Mouse (Mus musculus): Measurements from ENCODE around the gene Cphx3. TPM values are rescaled to one million over a fixed set of nuclear protein-coding genes. Genes with fewer than 3 reads are reported as not detected.
"Not testable (repeated sequence)": the region's sequence is repeated elsewhere in the genome, so short reads cannot be mapped to it uniquely, and the experiment has no call there.

Cphx3 gene
- polyA plus RNA-seq, 1 experiment, result not detected

DNA sequence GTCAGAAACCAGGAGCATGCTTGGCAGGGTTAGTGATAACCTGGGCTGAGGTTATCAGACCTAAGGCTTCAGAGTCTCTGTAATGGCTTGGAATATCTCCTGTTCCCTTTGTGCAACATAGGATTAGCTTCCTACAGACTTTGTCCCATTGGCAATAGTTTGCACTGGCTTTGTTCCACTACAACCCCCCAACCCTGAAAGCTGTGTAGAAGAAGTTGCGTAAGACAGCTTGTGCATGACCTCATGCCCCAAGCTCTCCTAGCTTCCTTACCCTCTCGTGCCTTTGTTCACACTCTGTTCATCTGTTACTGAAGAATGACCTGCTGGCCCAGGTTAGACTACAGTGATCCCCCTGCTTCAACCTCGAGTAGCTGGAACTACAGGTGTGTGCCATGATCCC lies 15.5 kb downstream of the Cphx3 start:
- not testable (repeated sequence) for H3K4me1 ChIP-seq (ENCODE audit: control insufficient read depth, insufficient read depth, low read length); H3K4me3 ChIP-seq (replicated peaks; ENCODE audit: control insufficient read depth, low read depth, low read length); H3K27ac ChIP-seq (ENCODE audit: control insufficient read depth, insufficient read depth, low read depth, low read length, poor library complexity)
- no CpG with 5 or more reads among the region's 3 CpGs for WGBS

DNA sequence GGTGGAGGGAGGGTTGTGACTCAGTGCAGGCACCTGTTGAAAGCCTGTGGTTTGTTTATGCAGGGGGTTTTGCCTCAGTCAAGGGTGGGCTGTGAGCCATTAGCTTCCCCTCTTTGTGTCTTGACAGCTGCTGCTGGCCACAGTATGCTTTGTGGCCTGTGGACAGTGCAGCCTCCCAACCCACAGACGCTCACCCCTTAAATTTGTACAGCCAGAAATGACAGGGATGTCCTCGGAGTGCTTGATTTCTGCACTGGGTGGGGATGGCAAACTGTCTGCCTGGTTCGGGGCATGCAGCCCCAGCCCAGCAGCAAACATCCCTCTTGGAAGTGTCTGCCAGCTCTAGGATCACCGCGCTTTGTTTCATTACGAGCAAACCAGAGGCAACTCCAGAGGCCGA lies 36.1 kb downstream of the Cphx3 start, which contains the start of gene Duxbl2:
Gene Duxbl2, plus strand, starts transcription at position 200 of the 400 bp plus-strand sequence.
- no CpG with 5 or more reads among the region's 7 CpGs for WGBS
- H3K4me1 ChIP-seq (ENCODE audit: control insufficient read depth, insufficient read depth, low read length); H3K4me3 ChIP-seq (replicated peaks; ENCODE audit: control insufficient read depth, low read depth, low read length); H3K27ac ChIP-seq (ENCODE audit: control insufficient read depth, insufficient read depth, low read depth, low read length, poor library complexity): not testable (repeated sequence)

DNA sequence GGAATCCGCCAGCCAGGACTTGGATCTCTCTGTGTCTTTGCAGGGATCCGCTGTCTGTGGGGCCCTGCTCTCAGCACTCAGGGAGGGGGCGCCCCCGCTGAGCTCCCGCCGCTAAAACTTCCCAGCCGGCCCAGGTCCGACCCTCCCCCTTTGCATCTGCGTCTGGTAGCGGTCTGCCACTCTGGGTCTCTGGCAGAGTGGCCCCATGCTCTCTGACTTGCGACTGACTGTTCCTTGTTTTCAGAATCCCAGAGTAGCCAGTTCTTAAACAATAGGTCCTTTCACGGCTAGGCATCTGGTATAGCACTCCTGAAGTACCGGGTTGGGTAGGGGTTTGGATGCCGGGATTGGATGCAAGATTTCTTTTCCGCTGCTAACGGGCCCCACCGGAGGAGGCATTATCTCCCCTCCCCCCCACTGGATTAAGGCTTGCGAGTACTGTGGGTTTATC lies 36.5 kb downstream of the Cphx3 start:
- not testable (repeated sequence) for H3K27ac ChIP-seq (ENCODE audit: control insufficient read depth, insufficient read depth, low read depth, low read length, poor library complexity); H3K4me3 ChIP-seq (replicated peaks; ENCODE audit: control insufficient read depth, low read depth, low read length); H3K4me1 ChIP-seq (ENCODE audit: control insufficient read depth, insufficient read depth, low read length)
- no CpG with 5 or more reads among the region's 18 CpGs for WGBS

DNA sequence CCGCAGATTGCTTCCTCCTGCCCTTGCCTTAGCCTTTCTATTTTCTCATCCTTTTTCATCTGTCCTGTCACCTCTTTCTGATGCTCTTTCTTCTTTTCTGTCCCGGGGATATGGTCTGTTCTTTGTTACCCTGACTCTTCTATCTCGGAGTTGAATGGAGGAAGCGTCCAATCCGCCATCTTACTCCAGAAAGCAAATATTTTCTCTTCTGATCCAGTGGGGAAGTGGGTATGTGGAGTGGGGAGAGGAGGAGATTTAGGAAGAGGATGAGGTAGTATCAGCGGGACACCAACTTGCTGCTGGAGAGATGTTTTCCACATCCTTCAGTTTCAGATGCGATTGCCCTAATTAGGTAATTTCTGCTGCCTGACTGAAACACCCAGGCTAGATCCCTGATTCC lies 37.0 kb downstream of the Cphx3 start:
- not testable (repeated sequence) for H3K27ac ChIP-seq (ENCODE audit: control insufficient read depth, insufficient read depth, low read depth, low read length, poor library complexity); H3K4me1 ChIP-seq (ENCODE audit: control insufficient read depth, insufficient read depth, low read length); H3K4me3 ChIP-seq (replicated peaks; ENCODE audit: control insufficient read depth, low read depth, low read length)
- no CpG with 5 or more reads among the region's 7 CpGs for WGBS

DNA sequence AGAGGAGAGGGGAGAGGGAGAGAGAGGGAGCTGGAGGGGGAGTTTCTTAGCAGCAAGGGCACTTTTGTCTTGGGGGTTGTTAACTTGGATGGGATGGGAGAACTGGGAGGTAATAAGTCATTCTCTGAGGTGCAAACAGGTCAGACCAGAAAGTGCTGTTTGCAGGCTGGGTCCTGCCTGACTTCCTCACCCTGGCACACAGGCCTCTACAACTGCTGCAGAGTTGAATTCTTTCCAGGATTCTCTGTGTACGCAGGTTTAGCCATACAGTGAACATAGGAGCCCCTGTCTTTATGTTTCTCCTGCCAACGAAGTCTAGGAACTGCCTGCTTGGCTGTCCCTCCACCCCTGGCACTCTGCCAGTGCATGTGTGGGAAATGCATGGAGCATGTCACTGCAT lies 65.0 kb downstream of the Cphx3 start:
- WGBS, result no CpG with 5 or more reads among the region's 2 CpGs
- H3K27ac ChIP-seq (ENCODE audit: control insufficient read depth, insufficient read depth, low read depth, low read length, poor library complexity); H3K4me3 ChIP-seq (replicated peaks; ENCODE audit: control insufficient read depth, low read depth, low read length); H3K4me1 ChIP-seq (ENCODE audit: control insufficient read depth, insufficient read depth, low read length): not testable (repeated sequence)

DNA sequence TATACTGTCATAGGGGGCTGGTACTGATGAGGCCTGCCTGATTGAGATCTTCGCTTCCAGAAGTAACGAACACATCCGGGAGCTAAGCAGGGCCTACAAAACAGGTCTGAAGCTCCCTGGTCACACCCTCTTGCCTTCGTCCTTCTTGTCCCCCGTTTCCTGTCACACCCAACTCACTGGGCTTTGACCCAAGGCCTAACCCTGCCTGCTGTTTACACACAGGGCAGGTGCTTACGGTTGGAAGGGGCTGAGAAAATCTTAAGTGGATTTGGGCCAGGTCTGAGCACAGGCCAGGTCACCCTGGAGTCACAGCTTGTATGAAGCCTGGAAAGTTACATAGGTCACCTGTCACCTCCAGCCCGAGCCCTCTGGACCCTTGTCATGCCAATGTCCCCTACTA lies 73.9 kb downstream of the Cphx3 start:
- WGBS, result no CpG with 5 or more reads among the region's 7 CpGs
- H3K27ac ChIP-seq (ENCODE audit: control insufficient read depth, insufficient read depth, low read depth, low read length, poor library complexity); H3K4me3 ChIP-seq (replicated peaks; ENCODE audit: control insufficient read depth, low read depth, low read length); H3K4me1 ChIP-seq (ENCODE audit: control insufficient read depth, insufficient read depth, low read length): not testable (repeated sequence)

DNA sequence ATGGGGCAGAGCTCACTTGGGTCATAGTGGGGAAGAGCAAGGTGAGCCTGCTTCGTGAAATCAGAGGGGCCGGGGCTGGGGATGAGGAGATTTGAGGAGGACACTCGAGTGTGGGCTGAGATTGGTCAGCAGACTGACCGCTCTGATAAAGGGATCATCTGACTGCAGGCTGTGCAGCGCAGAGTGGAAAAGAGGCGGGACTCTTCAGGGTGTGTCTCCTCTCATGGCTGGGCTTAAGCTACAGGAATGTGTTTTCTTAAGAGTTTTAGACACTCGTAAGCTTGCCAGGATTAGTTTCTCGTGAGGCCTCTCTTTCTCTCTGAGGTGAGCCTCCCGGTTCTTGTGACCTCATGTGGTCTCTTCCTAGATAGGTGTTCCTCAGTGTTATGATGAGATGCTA lies 79.1 kb downstream of the Cphx3 start:
- H3K4me3 ChIP-seq (replicated peaks; ENCODE audit: control insufficient read depth, low read depth, low read length); H3K27ac ChIP-seq (ENCODE audit: control insufficient read depth, insufficient read depth, low read depth, low read length, poor library complexity); H3K4me1 ChIP-seq (ENCODE audit: control insufficient read depth, insufficient read depth, low read length): not testable (repeated sequence)
- WGBS, result no CpG with 5 or more reads among the region's 9 CpGs

DNA sequence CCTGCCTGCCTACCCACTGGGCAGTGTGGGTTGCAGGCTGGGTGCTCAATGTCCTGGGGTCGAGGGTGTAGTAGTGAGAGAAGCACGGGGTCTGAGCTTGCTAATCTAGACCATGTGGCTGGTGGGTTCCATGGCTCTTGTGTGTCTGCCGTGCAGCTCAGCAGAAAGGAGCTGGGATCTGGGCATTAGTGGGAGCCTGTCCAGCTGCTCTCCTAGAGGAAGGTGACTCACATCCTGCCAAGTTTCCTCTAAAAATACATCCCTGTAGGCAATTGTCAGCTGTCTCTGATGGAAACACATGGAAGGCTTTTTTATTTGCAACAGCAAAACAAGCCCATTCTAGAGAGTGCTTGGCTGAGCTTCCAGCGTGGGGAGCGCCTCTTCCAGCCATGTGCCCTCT lies 80.3 kb downstream of the Cphx3 start:
- H3K27ac ChIP-seq (ENCODE audit: control insufficient read depth, insufficient read depth, low read depth, low read length, poor library complexity); H3K4me1 ChIP-seq (ENCODE audit: control insufficient read depth, insufficient read depth, low read length); H3K4me3 ChIP-seq (replicated peaks; ENCODE audit: control insufficient read depth, low read depth, low read length): not testable (repeated sequence)
- WGBS, result no CpG with 5 or more reads among the region's 5 CpGs

DNA sequence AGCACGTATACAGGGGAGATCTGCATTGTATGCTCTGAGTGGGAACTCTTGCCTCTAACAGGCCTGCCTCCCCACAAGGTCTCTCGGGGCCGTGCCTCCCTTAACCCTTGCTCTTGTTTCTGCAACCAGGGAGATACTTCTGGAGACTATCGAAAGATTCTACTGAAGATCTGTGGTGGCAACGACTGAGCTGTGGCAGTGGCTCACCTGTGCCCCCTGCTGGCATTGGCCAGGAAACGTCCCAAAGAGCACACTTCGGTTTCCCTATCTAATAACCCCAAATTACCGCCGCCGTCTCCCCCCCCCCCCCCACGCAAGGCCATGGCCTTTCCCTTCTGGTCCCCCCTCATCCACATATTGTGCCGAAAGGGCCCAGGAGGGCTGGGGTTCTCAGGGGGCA lies 83.2 kb downstream of the Cphx3 start:
- not testable (repeated sequence) for H3K4me3 ChIP-seq (replicated peaks; ENCODE audit: control insufficient read depth, low read depth, low read length); H3K27ac ChIP-seq (ENCODE audit: control insufficient read depth, insufficient read depth, low read depth, low read length, poor library complexity); H3K4me1 ChIP-seq (ENCODE audit: control insufficient read depth, insufficient read depth, low read length)
- WGBS, result no CpG with 5 or more reads among the region's 12 CpGs

DNA sequence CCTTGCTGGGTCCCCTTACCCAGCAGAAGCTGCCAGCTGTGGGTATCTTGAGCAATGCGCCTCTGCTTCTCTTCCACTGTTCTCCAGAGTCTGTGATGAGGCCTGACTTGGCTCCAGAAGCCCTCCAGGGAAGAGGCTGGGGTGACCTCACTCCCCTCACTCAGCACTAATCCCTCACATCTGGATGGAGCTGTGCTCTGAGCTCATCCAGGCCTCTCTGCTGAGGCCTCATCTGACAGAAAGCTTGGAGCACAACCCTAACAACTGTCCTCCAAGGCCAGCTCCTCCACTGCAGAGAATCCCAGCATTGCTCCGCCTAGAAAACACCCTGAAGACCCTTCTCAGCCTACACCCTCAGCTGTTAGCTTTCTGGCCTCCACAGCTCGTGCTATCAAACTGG lies 91.9 kb downstream of the Cphx3 start:
- no CpG with 5 or more reads among the region's 3 CpGs for WGBS
- not testable (repeated sequence) for H3K27ac ChIP-seq (ENCODE audit: control insufficient read depth, insufficient read depth, low read depth, low read length, poor library complexity); H3K4me1 ChIP-seq (ENCODE audit: control insufficient read depth, insufficient read depth, low read length); H3K4me3 ChIP-seq (replicated peaks; ENCODE audit: control insufficient read depth, low read depth, low read length)

DNA sequence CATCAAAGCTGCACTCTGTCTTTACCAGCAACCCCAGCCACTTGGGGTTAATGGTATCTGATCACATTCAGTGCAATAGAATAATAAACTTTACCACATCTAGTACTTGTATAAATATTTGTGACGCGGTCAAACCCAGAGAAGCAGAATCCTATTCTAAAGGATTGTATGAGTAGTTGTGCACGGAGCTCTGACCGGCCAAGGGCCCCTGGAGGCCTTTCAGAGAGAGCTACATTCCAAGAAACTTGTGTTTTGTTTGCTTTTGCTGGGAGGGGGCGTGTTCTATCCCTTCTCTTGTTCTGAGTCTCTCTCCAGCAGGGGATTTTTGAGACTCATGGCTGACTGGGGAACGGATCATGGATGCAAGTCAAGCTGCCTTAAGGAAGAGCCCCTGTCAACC lies 92.9 kb downstream of the Cphx3 start:
- H3K27ac ChIP-seq (ENCODE audit: control insufficient read depth, insufficient read depth, low read depth, low read length, poor library complexity); H3K4me3 ChIP-seq (replicated peaks; ENCODE audit: control insufficient read depth, low read depth, low read length); H3K4me1 ChIP-seq (ENCODE audit: control insufficient read depth, insufficient read depth, low read length): not testable (repeated sequence)
- no CpG with 5 or more reads among the region's 6 CpGs for WGBS

DNA sequence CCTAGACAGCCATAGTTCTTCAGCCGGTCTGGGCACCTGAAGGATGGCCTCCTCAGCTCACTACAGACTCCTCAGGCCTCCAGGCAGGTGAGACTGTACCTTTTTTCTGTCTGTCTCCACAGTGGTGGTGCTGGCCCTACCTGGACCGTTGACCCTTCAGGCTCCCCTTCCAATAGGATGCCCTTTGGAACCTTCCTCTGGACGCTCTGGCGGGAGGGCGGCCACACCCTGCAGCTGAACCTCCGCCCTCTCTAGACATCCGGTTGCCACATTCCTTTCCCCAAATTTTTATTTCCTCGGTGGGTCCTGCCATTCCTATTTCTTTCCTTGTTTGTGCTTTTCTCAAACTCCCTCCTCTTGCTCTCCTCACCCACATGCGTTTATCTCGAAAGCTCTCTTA lies 99.6 kb downstream of the Cphx3 start:
- not testable (repeated sequence) for H3K27ac ChIP-seq (ENCODE audit: control insufficient read depth, insufficient read depth, low read depth, low read length, poor library complexity); H3K4me3 ChIP-seq (replicated peaks; ENCODE audit: control insufficient read depth, low read depth, low read length); H3K4me1 ChIP-seq (ENCODE audit: control insufficient read depth, insufficient read depth, low read length)
- WGBS, result no CpG with 5 or more reads among the region's 10 CpGs

DNA sequence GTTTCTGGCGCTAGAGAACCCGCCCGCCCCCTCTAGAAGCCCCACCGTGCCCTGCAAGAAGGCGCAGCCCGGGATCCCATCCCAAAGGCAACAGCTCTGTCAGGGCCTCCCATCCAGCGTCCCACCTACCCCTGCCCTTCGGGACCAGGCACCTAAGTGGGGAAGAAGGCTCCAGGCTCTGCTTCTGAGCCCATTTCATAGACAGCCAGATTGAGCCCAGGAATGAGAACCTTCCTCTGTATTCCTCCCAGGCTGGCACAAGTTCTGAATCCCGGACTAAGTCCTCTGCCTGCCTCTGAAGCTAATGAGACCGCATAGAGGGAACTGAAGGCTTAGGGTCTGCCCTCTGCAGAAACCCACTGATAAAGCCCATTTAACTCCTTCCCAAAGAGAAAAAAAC lies 100.3 kb downstream of the Cphx3 start, which contains the start of gene Plac9b:
Gene Plac9b, minus strand, starts transcription at position 101 of the 400 bp plus-strand sequence.
- H3K27ac ChIP-seq (ENCODE audit: control insufficient read depth, insufficient read depth, low read depth, low read length, poor library complexity); H3K4me1 ChIP-seq (ENCODE audit: control insufficient read depth, insufficient read depth, low read length); H3K4me3 ChIP-seq (replicated peaks; ENCODE audit: control insufficient read depth, low read depth, low read length): not testable (repeated sequence)
- WGBS, result no CpG with 5 or more reads among the region's 10 CpGs

DNA sequence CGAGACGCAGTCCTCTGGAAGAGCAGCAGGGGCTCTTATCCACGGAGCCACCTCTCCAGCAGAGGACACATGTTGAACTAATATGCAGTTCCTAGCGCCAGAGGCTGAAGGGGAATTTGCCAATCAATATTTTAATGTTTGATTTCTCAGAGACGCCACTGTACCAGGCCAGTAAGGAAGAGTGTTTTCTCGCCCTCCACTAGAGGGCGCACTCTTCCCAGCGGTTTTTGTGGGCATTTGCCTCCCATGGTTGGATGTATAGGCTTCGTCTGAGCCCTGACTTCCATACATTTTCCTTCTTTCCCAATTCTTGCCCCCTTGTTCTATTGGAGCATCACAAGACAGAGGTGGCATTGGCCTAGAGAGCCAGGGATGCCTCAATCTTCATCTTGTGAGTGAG lies 104.5 kb downstream of the Cphx3 start:
- H3K4me1 ChIP-seq (ENCODE audit: control insufficient read depth, insufficient read depth, low read length); H3K4me3 ChIP-seq (replicated peaks; ENCODE audit: control insufficient read depth, low read depth, low read length); H3K27ac ChIP-seq (ENCODE audit: control insufficient read depth, insufficient read depth, low read depth, low read length, poor library complexity): not testable (repeated sequence)
- no CpG with 5 or more reads among the region's 9 CpGs for WGBS

DNA sequence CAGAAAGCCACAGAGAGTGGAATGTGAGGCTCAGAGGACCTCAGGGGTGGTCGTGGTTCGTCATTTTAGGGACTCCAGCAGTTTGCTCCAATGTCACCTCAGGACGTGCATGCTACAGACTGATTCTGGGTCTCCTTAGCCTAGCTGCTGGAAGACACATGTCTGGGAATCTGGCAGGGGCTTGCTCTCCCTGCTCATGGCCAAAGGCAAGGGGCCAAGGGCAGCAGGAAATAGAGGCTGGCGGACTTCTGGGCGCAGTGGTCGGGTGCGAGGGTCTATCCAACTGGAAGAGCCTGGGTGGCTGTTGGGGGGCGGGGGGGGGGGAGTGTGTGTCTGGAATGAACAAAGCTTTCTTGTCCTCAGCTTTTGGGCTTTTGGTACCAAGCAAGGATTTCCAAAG lies 106.3 kb downstream of the Cphx3 start:
- H3K4me1 ChIP-seq (ENCODE audit: control insufficient read depth, insufficient read depth, low read length); H3K4me3 ChIP-seq (replicated peaks; ENCODE audit: control insufficient read depth, low read depth, low read length); H3K27ac ChIP-seq (ENCODE audit: control insufficient read depth, insufficient read depth, low read depth, low read length, poor library complexity): not testable (repeated sequence)
- no CpG with 5 or more reads among the region's 8 CpGs for WGBS

Data from bone marrow, adult 2 months (tissue).